Mouse (Mus musculus): ENCODE results near the gene Bbx.

GRCm38 (mm10) chr16:50311588-50311987, 120.6 kb downstream of the Bbx start:
- TF ChIP-seq CTCF (IDR thresholded peaks at IDR 0.05; ENCODE audit: low read depth, low read length) (no peak), POLR2A (IDR thresholded peaks at IDR 0.05; ENCODE audit: insufficient read depth, low read length) (no peak)

Data from ES-Bruce4 (cell line).